Mouse (Mus musculus): ENCODE results near the gene Ssr2. TPM values are rescaled to one million over a fixed set of nuclear protein-coding genes. Genes with fewer than 3 reads are reported as not detected.

Ssr2 gene
- total RNA-seq, 1 experiment from 2014 or later, result 110 TPM

DNA sequence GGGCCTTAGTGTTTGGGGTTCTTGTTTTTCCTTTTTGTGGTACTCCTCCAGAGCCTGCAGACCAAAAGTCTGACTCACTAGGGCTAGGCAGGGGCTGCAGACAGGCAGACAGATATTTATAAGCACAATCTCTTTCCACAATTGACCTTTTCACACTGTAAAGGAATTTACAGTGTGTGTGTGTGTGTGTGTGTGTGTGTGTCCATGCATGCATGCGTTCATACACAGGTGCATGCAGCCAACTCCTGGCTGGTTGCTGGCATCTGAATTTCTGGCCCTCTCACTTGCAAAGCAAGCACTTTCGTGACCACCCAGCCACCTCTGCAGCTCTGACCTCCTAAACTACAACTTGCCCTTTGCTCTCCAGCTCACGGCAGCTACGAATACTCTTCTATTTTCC lies 33.4 kb downstream of the Ssr2 start:
- ATAC-seq (replicated peaks in 1 of 2; ENCODE audit: insufficient read depth in 1 of 2, low FRiP score in 2 of 2, low TSS enrichment in 1 of 2, low read depth in 1 of 2, poor library complexity in 2 of 2, severe bottlenecking in 2 of 2), result no peak

DNA sequence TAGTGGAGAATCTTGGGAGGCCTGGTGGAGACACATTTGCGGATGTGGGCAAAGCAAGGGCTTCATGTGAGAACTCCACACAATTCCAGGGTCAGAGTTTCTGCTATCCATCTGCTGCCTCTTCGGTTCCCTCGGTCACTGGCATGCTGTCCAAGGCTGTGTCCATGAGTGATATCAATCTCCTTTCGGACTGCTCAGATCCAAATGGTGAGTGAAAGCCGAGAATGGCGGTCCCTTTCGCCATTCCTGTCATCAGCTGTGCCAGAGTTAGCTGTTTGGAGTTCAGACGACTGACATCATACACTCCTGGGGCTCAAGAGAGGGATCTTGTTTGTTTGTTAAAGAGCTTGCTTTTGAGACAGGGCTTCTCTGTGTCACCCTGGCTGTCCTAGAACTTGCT lies 38.7 kb downstream of the Ssr2 start:
- no peak for ATAC-seq (replicated peaks in 1 of 2; ENCODE audit: insufficient read depth in 1 of 2, low FRiP score in 2 of 2, low TSS enrichment in 1 of 2, low read depth in 1 of 2, poor library complexity in 2 of 2, severe bottlenecking in 2 of 2)

DNA sequence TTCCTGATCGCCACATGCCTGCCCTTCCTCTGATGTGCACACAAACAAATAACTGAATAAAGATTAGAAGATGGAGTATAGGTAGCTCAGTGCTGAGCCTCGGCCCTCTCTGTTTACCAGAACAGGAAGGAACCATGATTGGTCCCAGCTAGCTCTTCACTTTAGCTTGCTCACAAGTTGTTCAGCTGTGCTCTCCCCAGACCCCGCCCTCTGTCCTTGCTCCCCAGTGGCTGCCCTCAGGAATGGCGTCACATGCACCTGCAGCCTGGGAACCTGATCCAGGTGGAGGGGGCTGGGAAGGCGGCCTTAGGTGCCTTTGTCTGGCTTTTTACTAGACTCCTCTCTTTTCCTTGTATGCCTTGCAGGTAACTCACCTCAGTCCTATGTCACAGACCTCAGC lies 39.4 kb downstream of the Ssr2 start:
- no peak for ATAC-seq (replicated peaks in 1 of 2; ENCODE audit: insufficient read depth in 1 of 2, low FRiP score in 2 of 2, low TSS enrichment in 1 of 2, low read depth in 1 of 2, poor library complexity in 2 of 2, severe bottlenecking in 2 of 2)

DNA sequence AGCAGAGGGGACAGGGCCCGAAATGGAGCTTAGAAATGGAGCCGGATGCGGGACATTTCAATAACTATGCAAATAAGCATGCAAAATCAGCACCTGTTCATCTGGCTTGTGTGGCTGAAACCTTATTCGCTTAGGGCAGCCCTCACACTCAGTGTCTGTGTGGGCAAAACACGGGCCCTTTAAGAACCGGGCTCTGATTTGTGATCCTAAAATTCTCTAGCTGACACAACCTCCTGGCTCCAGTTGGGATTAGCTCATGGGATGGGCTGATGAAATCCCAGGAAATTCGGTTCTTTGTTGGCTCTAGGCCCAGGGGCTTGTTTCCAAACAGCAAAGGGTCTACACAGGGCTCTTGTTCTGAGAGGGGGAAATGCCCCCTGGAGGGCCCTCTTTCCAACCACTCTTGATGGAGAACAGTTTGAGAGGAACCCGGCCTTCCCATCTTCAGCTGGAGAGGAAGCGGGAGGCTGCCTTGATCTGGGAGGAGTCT lies 40.3 kb downstream of the Ssr2 start:
- ATAC-seq (replicated peaks in 1 of 2; ENCODE audit: insufficient read depth in 1 of 2, low FRiP score in 2 of 2, low TSS enrichment in 1 of 2, low read depth in 1 of 2, poor library complexity in 2 of 2, severe bottlenecking in 2 of 2), result no peak

DNA sequence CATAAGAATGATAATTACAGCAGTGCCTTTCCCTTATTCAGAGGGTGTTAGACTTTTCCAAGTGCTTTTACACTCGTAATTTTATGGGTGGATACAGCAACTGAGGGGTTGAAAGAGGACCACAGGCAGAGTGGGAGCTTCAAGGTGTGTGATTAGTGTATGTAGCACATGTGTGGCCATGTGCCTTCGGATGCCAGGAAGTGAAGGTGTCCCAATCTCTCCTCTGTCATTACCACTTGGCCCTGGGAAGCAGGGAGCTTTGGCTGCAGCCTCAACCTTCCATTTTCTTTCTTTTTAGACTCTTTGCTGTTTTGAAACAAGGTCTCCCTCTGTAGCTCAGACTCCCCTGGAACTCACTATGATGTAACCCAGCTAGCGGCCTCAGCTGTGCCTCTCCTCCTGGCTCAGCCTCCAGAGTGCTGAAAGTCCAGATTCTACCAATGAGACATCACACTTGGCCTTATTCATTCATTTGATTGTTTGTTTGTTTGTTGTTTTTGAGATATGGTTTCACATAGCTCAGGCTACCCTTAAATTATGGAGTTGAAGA lies 41.4 kb downstream of the Ssr2 start:
- no peak for ATAC-seq (replicated peaks in 1 of 2; ENCODE audit: insufficient read depth in 1 of 2, low FRiP score in 2 of 2, low TSS enrichment in 1 of 2, low read depth in 1 of 2, poor library complexity in 2 of 2, severe bottlenecking in 2 of 2)

DNA sequence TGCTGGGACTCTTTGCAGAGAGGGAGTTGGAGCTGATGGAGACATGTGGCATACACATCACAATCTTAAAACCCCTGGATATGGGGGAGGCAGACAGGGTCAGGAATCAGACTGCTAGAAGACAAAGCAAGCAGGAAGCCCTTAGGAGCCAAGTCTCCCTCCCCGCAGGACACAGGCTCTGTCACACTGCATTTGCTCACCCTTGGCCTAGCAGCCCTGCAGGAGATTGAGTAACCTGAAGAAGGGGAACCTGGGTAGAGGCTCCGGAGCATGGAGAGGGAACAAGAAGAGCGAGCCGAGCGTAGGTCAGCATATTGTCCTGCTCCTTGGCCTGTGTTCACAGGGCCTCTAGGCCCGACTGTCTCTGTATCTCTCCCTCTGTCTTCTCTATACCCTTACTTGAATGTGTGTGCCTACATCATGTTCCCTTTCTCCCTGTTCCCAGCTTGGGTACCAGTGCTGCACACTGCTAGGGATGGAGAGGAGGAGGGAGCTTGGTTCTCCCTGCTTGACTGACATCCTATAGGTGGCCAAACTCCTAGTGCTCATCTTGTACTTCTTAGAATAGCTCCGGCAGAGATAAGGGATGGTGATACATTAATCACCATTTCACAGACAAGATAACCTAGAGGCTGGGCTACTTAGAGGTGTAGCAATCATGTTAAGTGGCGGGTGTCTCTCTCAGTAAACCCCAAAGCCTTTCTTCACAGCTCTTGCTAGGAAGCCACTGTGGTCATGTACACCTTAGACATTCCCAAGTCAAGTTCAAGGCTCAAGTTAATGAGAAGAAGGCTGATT lies 42.6 kb downstream of the Ssr2 start:
- ATAC-seq (replicated peaks in 1 of 2; ENCODE audit: insufficient read depth in 1 of 2, low FRiP score in 2 of 2, low TSS enrichment in 1 of 2, low read depth in 1 of 2, poor library complexity in 2 of 2, severe bottlenecking in 2 of 2), result peak; percentile 17 to 35; a peak in 2 of 4 replicates

DNA sequence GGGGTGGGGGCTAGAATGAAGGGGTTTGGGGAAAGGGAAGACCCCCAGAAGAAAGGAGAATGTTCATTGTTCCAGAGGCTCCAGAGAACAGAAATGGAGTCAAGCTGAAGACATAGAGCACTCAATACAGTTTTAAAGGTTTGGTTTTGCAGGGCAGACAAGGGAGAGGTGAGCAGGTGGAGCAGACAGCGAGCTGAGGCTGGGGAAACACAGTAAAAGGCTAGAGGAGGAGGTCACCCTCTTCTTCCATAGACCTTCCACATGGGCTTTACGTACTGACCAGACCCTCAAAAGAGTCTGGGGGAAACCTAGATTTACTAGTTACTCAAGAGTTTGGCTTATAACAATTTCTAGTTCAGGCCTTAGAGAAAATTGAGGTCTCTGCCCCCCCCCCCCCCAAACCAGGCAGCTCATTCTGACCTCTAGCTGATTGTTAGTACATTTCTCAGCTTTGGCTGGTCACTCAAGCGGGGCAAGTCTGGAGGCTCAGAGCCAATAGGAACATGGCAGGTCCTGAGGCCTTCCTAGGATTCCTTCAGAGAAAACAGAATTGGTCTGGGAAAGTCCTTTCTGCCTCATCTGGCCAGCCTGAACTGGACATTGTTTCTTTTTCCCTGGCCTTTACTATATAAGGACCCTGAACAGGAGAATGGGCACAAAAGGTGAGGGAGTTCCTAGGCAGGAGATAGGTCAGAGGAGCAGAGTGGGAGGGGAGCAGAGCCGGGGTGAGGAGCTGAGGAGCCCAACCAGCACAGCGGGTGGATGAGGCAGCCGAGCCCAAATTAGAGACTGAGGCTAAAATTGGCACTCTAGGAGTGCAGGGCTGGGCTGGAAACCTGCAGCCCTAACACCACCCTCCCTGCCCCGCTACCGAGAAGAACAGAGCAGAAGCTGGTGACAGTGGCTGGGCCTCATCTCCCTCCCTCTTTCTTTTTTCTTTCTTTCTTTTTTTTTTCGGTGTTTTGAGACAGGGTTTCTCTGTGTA lies 43.7 kb downstream of the Ssr2 start:
- no peak for ATAC-seq (replicated peaks in 1 of 2; ENCODE audit: insufficient read depth in 1 of 2, low FRiP score in 2 of 2, low TSS enrichment in 1 of 2, low read depth in 1 of 2, poor library complexity in 2 of 2, severe bottlenecking in 2 of 2)

DNA sequence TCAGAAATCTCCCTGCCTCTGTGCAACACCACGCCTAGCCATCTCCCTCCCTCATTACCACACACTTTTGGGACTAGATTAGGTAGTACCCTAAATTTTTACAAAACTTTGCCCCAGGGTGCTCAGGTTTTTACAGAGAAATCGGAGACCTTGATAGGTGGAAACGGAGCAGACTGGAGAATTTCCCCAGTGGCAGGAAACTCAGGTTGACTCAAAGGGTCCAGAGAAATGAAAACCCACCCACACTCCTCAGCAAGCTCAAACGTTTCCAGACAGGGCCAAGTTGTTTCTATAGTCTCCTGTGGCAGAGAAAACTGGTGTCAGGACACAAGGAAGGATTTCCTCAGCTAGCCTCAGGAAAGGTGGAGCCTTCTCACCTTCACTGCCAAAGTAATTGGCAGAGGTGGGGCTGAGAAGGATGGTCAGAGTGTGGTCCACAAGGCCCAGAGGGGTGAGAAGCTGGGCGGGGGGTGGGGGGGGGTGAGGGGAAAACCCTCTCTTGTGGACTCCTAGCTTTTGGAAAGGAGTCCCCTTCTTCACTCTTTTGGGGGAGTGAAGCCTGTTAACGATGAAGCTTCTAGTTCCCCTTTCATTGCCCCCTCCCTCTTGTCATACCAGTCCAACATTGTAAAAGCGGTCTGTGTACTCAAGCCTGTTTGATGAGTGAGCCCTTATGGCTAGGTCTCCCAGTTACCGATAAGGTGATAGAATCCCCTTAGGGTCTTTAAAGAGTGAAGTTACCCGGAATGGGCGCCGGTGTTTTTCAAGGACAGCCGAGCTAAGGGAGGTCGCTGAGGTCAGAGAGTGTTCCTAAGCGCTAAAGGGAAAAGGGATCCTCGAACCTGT lies 44.7 kb downstream of the Ssr2 start:
- ATAC-seq (replicated peaks in 1 of 2; ENCODE audit: insufficient read depth in 1 of 2, low FRiP score in 2 of 2, low TSS enrichment in 1 of 2, low read depth in 1 of 2, poor library complexity in 2 of 2, severe bottlenecking in 2 of 2), result no peak

DNA sequence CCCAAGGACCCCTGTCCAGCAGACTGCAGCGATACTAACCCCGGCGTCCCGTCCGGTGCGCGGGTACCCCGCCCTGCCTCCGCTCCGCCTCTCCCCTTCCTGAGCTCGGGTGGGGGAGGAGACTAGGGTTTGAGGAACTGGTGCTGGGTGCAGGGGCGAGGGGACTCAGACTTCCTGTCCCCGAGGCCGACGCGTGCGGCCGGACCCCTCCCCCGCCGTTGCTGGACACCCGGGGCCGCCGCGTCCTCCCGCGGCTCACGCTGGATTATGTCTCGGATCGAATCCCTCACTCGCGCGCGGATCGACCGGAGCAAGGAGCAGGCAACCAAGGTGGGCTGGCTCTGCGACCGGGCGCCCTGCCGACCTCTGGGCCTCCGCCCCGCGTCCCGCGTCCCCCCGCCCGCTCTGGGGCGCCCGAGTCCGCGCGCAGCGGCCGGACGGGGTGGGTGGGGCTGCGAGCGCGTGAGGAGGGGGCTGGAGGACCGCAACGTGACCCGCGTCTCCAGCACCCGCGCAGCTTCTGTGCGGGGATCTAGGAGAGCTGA lies 45.4 kb downstream of the Ssr2 start:
- peak; percentile 63 to 73 for ATAC-seq (replicated peaks in 1 of 2; ENCODE audit: insufficient read depth in 1 of 2, low FRiP score in 2 of 2, low TSS enrichment in 1 of 2, low read depth in 1 of 2, poor library complexity in 2 of 2, severe bottlenecking in 2 of 2)

DNA sequence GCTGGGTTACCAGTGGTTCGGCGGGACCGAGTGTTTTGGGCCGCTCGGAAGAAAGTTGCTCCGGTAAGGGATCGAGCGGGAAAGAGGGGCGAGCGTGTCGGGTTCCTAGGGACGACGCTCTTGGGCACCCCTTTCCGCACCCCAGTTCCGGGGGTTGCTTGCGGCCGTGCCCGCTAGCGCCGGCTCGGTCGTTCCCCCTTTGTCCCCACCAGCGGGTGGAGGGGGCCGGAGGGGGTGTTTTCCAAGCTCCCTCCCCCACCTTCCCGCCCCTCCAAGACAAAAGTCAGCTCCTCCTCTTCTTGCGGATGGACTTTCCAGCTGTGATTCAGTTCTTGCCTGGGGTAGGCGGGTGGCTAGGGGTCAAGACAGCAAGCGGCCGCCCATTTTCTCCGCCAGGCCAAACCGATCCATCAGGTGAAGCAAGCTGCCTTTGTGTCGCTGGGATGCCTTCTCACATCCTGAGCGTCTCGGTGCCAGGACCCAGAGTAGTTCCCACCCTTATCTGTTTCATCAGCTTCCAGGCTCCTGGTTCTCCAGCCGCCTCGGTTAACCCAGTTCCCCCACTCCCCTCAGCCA lies 45.9 kb downstream of the Ssr2 start:
- ATAC-seq (replicated peaks in 1 of 2; ENCODE audit: insufficient read depth in 1 of 2, low FRiP score in 2 of 2, low TSS enrichment in 1 of 2, low read depth in 1 of 2, poor library complexity in 2 of 2, severe bottlenecking in 2 of 2), result no peak

DNA sequence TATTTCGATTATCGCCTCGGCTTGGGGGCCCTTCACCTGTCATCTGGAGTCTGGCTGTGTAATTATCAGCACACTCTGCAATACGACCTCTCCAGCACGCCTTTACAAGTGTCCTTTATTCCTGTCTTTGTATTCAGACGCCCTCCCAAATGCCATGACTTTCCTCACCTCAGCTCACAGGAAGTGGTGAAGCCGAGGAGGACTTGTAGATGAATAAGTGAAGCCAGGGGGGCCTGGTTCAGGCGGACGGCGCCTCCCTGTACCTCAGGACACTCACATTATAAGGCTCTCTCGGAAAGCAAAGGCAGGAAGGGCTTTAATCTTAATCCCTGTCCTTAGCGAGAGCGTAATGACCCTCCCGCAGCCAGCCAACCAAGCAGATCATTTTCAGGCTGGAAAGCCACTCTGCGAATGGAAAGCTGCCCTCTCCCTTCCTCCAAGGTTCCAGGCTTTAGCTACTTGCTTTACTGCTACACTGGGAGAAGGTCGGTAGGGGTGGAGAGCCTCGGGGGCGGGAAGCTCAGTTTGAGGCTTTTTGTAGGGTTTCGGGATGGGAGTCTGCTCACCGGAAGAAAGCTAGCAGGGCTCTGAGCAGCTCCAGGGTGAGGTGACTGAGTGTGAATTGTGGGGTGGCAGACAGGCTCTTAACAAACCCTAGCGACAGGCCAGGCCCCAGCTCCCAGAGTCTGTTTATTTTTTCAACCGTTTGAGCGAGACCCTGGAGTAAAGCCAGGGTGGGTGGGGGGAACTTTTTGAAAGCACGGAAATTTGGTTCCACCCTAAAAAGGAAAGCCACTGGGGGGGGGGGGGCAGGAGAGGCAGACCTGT lies 46.7 kb downstream of the Ssr2 start:
- ATAC-seq (replicated peaks in 1 of 2; ENCODE audit: insufficient read depth in 1 of 2, low FRiP score in 2 of 2, low TSS enrichment in 1 of 2, low read depth in 1 of 2, poor library complexity in 2 of 2, severe bottlenecking in 2 of 2), result peak in 1 of 2 experiments; percentile 5; a peak in 1 of 4 replicates

DNA sequence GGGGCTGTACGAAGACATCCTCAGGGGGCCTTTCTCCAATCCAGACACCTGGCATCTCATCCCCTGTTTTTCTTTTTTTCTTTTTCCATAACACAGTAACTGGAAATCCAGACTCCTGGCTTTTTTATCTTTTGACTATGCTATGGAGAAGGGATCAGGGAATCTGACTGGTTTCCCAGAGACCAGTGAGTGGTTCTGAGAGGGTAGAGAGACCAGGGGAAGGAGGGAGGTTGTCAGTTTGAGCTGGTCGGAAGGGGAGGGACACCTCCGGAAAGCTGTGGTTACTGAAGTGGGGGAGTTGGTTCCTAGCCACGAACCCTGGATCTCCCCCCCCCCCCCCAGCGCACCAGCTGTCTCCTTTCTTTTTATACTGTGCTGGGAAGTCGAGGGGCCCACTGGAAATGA lies 47.3 kb downstream of the Ssr2 start:
- peak; percentile 29 to 33; a peak in 2 of 4 replicates for ATAC-seq (replicated peaks in 1 of 2; ENCODE audit: insufficient read depth in 1 of 2, low FRiP score in 2 of 2, low TSS enrichment in 1 of 2, low read depth in 1 of 2, poor library complexity in 2 of 2, severe bottlenecking in 2 of 2)

DNA sequence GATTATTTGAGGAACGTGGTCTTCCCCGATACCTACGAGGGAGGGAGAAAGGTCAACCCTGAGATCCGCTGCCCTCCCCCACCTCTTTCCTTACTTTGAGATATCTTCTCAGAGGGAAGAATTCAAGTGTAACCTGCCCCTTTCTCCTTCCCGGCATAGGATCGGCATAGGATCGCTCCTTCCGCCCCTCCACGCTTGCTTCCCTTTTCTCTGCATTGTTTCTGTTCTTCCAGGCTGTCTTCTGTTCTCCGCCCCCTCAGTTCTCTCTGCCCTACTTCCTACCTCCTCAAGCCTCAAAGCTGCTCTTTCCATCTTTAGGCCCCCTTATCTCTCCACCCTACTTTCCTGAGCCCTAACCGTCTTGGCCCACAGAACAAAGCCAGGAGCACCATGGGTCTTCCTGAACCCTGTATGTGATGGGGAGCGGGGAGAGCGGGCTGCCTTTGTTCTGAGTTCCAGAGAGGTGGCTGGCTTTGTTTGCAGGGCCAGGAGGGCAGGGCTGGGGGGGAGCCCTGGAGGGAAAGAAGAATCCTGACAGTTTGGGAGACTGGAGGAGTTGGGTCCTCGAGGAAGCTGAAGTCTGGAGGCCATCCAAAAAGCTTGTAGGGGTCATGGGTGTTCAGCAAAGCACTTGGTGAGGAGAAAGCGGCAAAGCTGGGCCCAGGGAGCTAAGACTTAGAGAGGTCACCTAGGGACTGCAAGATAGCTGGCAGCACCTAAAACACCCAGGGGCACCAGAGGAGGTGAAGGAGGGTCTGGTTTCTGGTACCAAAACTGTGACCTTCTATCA lies 47.9 kb downstream of the Ssr2 start:
- ATAC-seq (replicated peaks in 1 of 2; ENCODE audit: insufficient read depth in 1 of 2, low FRiP score in 2 of 2, low TSS enrichment in 1 of 2, low read depth in 1 of 2, poor library complexity in 2 of 2, severe bottlenecking in 2 of 2), result peak; percentile 15 to 34; a peak in 3 of 4 replicates

DNA sequence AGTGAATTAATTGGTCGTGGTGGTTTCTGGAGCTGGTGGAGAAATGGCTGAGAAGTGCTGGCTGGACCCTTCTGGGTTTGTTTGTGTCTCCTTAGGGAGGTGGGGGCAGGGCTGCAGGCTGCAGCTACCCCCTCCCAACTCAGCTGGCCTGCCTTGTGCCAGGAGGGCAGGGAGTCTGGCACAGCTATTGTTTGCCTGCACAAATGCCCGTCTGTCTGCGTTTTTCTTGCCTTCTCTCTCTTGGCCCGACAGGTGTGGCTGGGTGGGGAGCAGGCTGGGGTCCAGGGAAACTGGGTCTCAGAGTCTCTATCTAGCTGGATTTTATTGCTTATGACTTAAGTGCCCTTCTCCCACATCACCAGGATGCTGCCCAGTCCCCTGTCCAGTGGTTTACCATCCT lies 48.6 kb downstream of the Ssr2 start:
- ATAC-seq (replicated peaks in 1 of 2; ENCODE audit: insufficient read depth in 1 of 2, low FRiP score in 2 of 2, low TSS enrichment in 1 of 2, low read depth in 1 of 2, poor library complexity in 2 of 2, severe bottlenecking in 2 of 2), result no peak

DNA sequence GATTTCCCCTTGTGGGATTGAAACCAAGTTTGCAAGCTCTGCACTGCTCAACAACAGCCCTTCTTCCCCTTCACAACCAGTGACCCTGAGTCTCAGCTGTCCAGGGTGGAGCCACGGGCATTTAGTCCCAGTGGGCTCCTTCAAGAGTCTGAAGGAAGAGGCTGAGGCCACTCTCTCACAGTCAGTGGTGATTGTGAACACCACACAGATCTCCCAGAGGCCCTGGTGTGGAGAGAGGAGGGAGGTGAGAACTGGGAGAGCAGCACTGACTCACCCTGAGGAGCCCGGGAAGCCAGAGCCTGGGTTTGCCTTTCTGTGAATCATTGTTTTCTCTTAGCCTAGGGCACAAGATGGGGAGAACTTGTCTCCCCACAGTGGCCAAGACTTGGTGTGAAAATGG lies 49.3 kb downstream of the Ssr2 start:
- ATAC-seq (replicated peaks in 1 of 2; ENCODE audit: insufficient read depth in 1 of 2, low FRiP score in 2 of 2, low TSS enrichment in 1 of 2, low read depth in 1 of 2, poor library complexity in 2 of 2, severe bottlenecking in 2 of 2), result no peak
